Mouse (Mus musculus): Measurements from ENCODE around the gene Ttll10.

DNA sequence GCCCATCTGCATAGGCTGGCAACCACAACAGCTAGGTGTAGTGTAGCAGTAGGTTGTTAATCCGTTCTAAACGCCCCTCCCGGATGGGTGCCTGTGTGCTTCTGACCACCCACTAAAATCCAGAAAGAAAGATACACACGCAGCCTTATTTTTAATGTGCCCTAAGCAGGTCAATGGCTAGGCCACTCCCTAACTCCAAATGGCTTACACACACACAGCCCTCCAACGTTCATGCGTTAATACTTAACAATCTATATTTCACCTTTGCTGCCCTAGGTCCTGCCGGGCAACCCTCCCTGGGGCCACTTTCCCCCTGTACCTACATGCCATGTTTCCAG, 28.0 kb downstream of the Ttll10 start:
- TF ChIP-seq CTCF (IDR thresholded peaks at IDR 0.05; ENCODE audit: extremely low read depth, insufficient read depth, insufficient read length, insufficient replicate concordance) (no peak), POLR2A (IDR thresholded peaks at IDR 0.05; ENCODE audit: low read depth, low read length) (no peak)
